Mouse (Mus musculus) testis, postnatal 10 days (tissue): ENCODE data around the gene Zscan2.

Source experiments
- DNase-seq: peaks from one replicate; pipeline ENCODE4 v3.0.0; 2021; ENCODE audit warnings: low spot score

Gene Zscan2

GRCm38 (mm10) chr7:80843910-80844640 lies 16.6 kb upstream of the Zscan2 start:
- no peak for DNase-seq

GRCm38 (mm10) chr7:80844691-80845090 lies 16.0 kb upstream of the Zscan2 start:
- DNase-seq, result no peak

GRCm38 (mm10) chr7:80845621-80846279 lies 15.0 kb upstream of the Zscan2 start:
- no peak for DNase-seq

- no peak for DNase-seq
Observed at GRCm38 (mm10) chr7:80846280-80846678, 14.4 kb upstream of the Zscan2 start.

GRCm38 (mm10) chr7:80846709-80847108 lies 14.0 kb upstream of the Zscan2 start:
- DNase-seq, result no peak

GRCm38 (mm10) chr7:80849267-80849666 lies 11.5 kb upstream of the Zscan2 start:
- no peak for DNase-seq

- DNase-seq, result no peak
Observed at GRCm38 (mm10) chr7:80849710-80850109, 11.0 kb upstream of the Zscan2 start.

- no peak for DNase-seq
Observed at GRCm38 (mm10) chr7:80850520-80850919, 10.2 kb upstream of the Zscan2 start.

- DNase-seq, result no peak
Observed at GRCm38 (mm10) chr7:80853218-80853617, 7.5 kb upstream of the Zscan2 start.

GRCm38 (mm10) chr7:80855316-80855715 lies 5.4 kb upstream of the Zscan2 start:
- DNase-seq, result no peak

GRCm38 (mm10) chr7:80857181-80857580 lies 3.5 kb upstream of the Zscan2 start:
- DNase-seq, result peak; percentile 89

- peak; percentile 73 for DNase-seq
Observed at GRCm38 (mm10) chr7:80860227-80860626, 493 bp upstream of the Zscan2 start.

- DNase-seq, result no peak
Observed at GRCm38 (mm10) chr7:80862475-80862874, 1.8 kb downstream of the Zscan2 start.

- DNase-seq, result no peak
Observed at GRCm38 (mm10) chr7:80863520-80863919, 2.8 kb downstream of the Zscan2 start.

GRCm38 (mm10) chr7:80864151-80864550 lies 3.4 kb downstream of the Zscan2 start:
- no peak for DNase-seq

GRCm38 (mm10) chr7:80864831-80865230 lies 4.1 kb downstream of the Zscan2 start:
- no peak for DNase-seq

- DNase-seq, result no peak
Observed at GRCm38 (mm10) chr7:80865521-80865920, 4.8 kb downstream of the Zscan2 start.

- DNase-seq, result no peak
Observed at GRCm38 (mm10) chr7:80866514-80867147, 5.9 kb downstream of the Zscan2 start.

- DNase-seq, result no peak
Observed at GRCm38 (mm10) chr7:80868686-80869085, 8.0 kb downstream of the Zscan2 start.

GRCm38 (mm10) chr7:80873038-80873437 lies 12.3 kb downstream of the Zscan2 start:
- DNase-seq, result no peak

GRCm38 (mm10) chr7:80873631-80874030 lies 12.9 kb downstream of the Zscan2 start:
- DNase-seq, result no peak

- DNase-seq, result no peak
Observed at GRCm38 (mm10) chr7:80875727-80876126, 15.0 kb downstream of the Zscan2 start.

- DNase-seq, result no peak
Observed at GRCm38 (mm10) chr7:80882830-80883505, 22.2 kb downstream of the Zscan2 start.
